Comparison of ENCODE assay signal across 7 mouse cellular contexts in the genomic region with DNA sequence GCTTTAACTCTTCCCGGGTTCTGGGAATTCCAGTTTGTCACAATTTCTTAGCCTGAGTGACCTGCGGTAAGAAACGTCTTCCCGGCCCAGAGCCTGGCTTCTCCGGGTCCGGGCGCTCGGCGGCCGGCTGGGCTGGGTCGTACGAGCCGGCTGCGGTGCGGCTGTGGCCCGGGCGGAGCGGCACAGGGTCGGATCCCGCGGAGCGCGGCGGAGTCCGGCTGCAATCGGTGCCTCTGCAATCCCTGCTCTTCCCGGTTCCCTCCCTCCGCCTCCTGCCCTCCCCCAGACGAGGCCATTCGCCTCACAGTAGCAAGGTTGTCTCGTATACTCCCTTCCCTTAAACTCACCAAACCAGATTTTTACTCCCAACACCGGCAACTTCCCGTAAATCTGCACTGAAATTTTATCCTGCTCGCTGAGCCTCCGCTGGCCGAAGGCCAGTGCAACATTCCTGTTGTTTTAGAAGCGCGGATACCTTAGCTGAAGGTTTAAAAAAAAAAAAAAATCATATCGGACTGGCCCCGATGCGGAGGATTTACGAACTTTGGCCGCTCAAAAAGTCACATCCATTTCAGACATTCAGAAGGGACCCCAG. TPM values are rescaled to one million over a fixed set of nuclear protein-coding genes. Genes with fewer than 3 reads are reported as not detected.
DNase-seq lines count a peak whose midpoint lies in the region; ATAC-seq and TF ChIP-seq lines count a peak whose summit lies in the region.

No protein-coding gene starts in this region.

- peak overlapping the region; percentile 79 for H3K4me2 ChIP-seq in forebrain, embryonic 13.5 days

- H3K4me1 ChIP-seq in ES-E14 (ENCODE audit: control insufficient read depth in 2 of 2, insufficient read depth in 2 of 2, low read length in 2 of 2, poor library complexity in 1 of 2): peaks cover 4 to 6% of the 10 kb centered on the region in 2 experiments; a peak in 3 of 4 replicates
- H3K4me1 ChIP-seq in bone marrow macrophage, adult 2 months (ENCODE audit: control insufficient read depth, insufficient read depth, low read length): peaks cover 28% of the 10 kb centered on the region
- peaks cover 17% of the 10 kb centered on the region for H3K4me1 ChIP-seq in forebrain, embryonic 13.5 days

- in situ Hi-C loops in ES-E14 (cut with MboI; ENCODE audit: low sequenced_read_pairs in 2 of 2, unreplicated experiment in 2 of 2): no loop called here

- WGBS in forebrain, embryonic 13.5 days: under 1% methylated on average over 43 of the region's 43 CpGs

- H3K27me3 ChIP-seq in forebrain, embryonic 13.5 days: peaks cover 60% of the 10 kb centered on the region
- H3K27me3 ChIP-seq in splenic B cell, adult 2 months (ENCODE audit: control insufficient read depth, insufficient read depth, low read length, poor library complexity, severe bottlenecking): peaks cover 2% of the 10 kb centered on the region; the same call in 1 of the 2 replicates

- no peaks in the 10 kb centered on the region for H3K9me3 ChIP-seq in ES-E14 (ENCODE audit: control insufficient read depth, insufficient read depth, low read depth, low read length)
- no peaks in the 10 kb centered on the region for H3K9me3 ChIP-seq in forebrain, embryonic 13.5 days (replicated peaks)

- peak overlapping the region; percentile 63 to 76 for H3K4me3 ChIP-seq in ES-E14 (ENCODE audit: insufficient read depth in 1 of 2, low read depth in 1 of 2, low read length in 2 of 2, poor library complexity in 1 of 2, severe bottlenecking in 1 of 2)
- peak overlapping the region; percentile 97 for H3K4me3 ChIP-seq in bone marrow macrophage, adult 2 months (ENCODE audit: insufficient read depth, low read length)
- peak overlapping the region; percentile 44 for H3K4me3 ChIP-seq in forebrain, embryonic 13.5 days

- TF ChIP-seq CTCF in bone marrow macrophage, adult 2 months (IDR thresholded peaks at IDR 0.05; ENCODE audit: low read depth, low read length): no peak

- no peaks in the 10 kb centered on the region for H3K36me3 ChIP-seq in ES-E14 (ENCODE audit: control insufficient read depth, insufficient read depth, low read length, poor library complexity, severe bottlenecking)
- H3K36me3 ChIP-seq in forebrain, embryonic 13.5 days (ENCODE audit: poor library complexity, severe bottlenecking): no peaks in the 10 kb centered on the region
- H3K36me3 ChIP-seq in splenic B cell, adult 2 months (ENCODE audit: control insufficient read depth, insufficient read depth, low read length, poor library complexity, severe bottlenecking): no peaks in the 10 kb centered on the region

- intact Hi-C loops in heart, postnatal 36 days (cut with DNase I): no loop called here
- intact Hi-C loops in left cerebral cortex, postnatal 4 days (cut with DNase I): no loop called here

- no peak for TF ChIP-seq POLR2A in bone marrow macrophage, adult 2 months (IDR thresholded peaks at IDR 0.05; ENCODE audit: borderline replicate concordance, low read depth, low read length)

- H3K27ac ChIP-seq in ES-E14 (ENCODE audit: insufficient read depth, low read depth, low read length, poor library complexity, severe bottlenecking): peak overlapping the region; percentile 89
- H3K27ac ChIP-seq in bone marrow macrophage, adult 2 months (ENCODE audit: insufficient read depth, low read depth, low read length): peak overlapping the region; percentile 98
- no peak overlapping the region for H3K27ac ChIP-seq in forebrain, embryonic 13.5 days

- peak; percentile 75 for ATAC-seq in forebrain, embryonic 13.5 days
- ATAC-seq in megakaryocyte progenitor cell, adult 5-6 weeks (replicated peaks; ENCODE audit: poor library complexity): 0 out of 2 replicates have a peak, but pooled peaks have one; percentile 14

- DNase-seq in ES-E14 (ENCODE audit: low read depth, low spot score): peak; percentile 41
- DNase-seq in heart, postnatal 36 days: peak; percentile 50 to 56
- peak; percentile 37 for DNase-seq in left cerebral cortex, postnatal 4 days
- DNase-seq in splenic B cell, adult 2 months (ENCODE audit: low read depth, low spot score): peak; percentile 29

- peak overlapping the region; percentile 84 for H3K9ac ChIP-seq in ES-E14 (ENCODE audit: insufficient read depth, low read depth, low read length, poor library complexity, severe bottlenecking)
- peak overlapping the region; percentile 62 for H3K9ac ChIP-seq in forebrain, embryonic 13.5 days

TF ChIP-seq in ES-E14, 5 proteins besides CTCF, POLR2A, EP300 and RAD21:
- TF ChIP-seq HCFC1 (IDR thresholded peaks at IDR 0.05; ENCODE audit: borderline replicate concordance, insufficient read depth, low read length): no peak
- no peak for TF ChIP-seq MAFK (IDR thresholded peaks at IDR 0.05; ENCODE audit: insufficient read depth, low read depth, low read length)
- TF ChIP-seq CHD2 (IDR thresholded peaks at IDR 0.05; ENCODE audit: low read depth, low read length): no peak
- no peak for TF ChIP-seq ZC3H11A (IDR thresholded peaks at IDR 0.05; ENCODE audit: borderline replicate concordance, low read depth, low read length)
- peak; percentile 64; the same call in 1 of the 2 replicates for TF ChIP-seq ZNF384 (IDR thresholded peaks at IDR 0.05; ENCODE audit: low read depth, low read length)
TF ChIP-seq in ES-E14: peak in this region for 1.

RNA-seq across cellular contexts. Expression of gene Rbm47, which starts 22.1 kb away (rescaled TPM):
- total RNA-seq in ES-E14 (2012; rRNA removed): 13.4 and 21.1 TPM in 2 replicates
- 86.7 and 89.0 TPM in 2 replicates for polyA plus RNA-seq in bone marrow macrophage, adult 2 months (2012; ENCODE audit: insufficient read depth, insufficient read length, missing spikeins)
- 2.6 and 3.9 TPM in 2 replicates for polyA plus RNA-seq in forebrain, embryonic 13.5 days (2015; fragmentation: Nextera tagmentation; extraction: Ambion mirVana)
- total RNA-seq in heart, postnatal 36 days (2021): 1 to 10 TPM; 1.6 to 1.7 TPM
- total RNA-seq in left cerebral cortex, postnatal 4 days (2021): under 1 TPM; 0.83 to 0.96 TPM
- total RNA-seq in megakaryocyte progenitor cell, adult 5-6 weeks (2015): 4.4 and 6.1 TPM in 2 replicates
- total RNA-seq in megakaryocyte progenitor cell, adult 5-6 weeks (2017): 2.4 and 4.7 TPM in 2 replicates

Comparison
In these comparisons a context has a peak if more than half of its experiments do, and no peak if none do; other contexts are left out.
1. H3K4me3 ChIP-seq: peak in every context shown above with its lines; median percentile 97 in bone marrow macrophage, adult 2 months; 70 in ES-E14; 44 in forebrain, embryonic 13.5 days.